In genomic region chr13:45301191-45301905, GRCm38 (mm10) we compare ENCODE assay signal across 17 mouse cellular contexts.
DNase-seq lines count a peak whose midpoint lies in the region; ATAC-seq and TF ChIP-seq lines count a peak whose summit lies in the region.
"Had no signal": no experiment of that assay in that cellular context is flagged by ENCODE, and none has a peak within 500 bp of the region (broad histone marks: within the 10 kb centered on the region; RNA-seq: fewer than 3 reads in every experiment).

No protein-coding gene starts in this region.

- H3K4me3 ChIP-seq in kidney, adult 2 months (ENCODE audit: insufficient read depth, low read depth, low read length): no peak overlapping the region
- no peak overlapping the region for H3K4me3 ChIP-seq in kidney, embryonic 15.5 days (replicated peaks)
- H3K4me3 ChIP-seq in midbrain, embryonic 16.5 days (ENCODE audit: low read depth, low read length): no peak overlapping the region
- H3K4me3 ChIP-seq: embryonic facial prominence, embryonic 12.5 days; forebrain, embryonic 15.5 days; heart, adult 2 months; heart, embryonic 12.5 days; hindbrain, embryonic 10.5 days had no signal

- no peak overlapping the region for H3K4me2 ChIP-seq in kidney, embryonic 15.5 days
- no peak overlapping the region for H3K4me2 ChIP-seq in midbrain, embryonic 16.5 days (ENCODE audit: low read length)
- H3K4me2 ChIP-seq: embryonic facial prominence, embryonic 12.5 days; forebrain, embryonic 15.5 days; heart, embryonic 12.5 days; hindbrain, embryonic 14.5 days had no signal

- H3K27me3 ChIP-seq in kidney, adult 2 months (replicated peaks; ENCODE audit: control insufficient read depth, insufficient read depth, low read length): no peaks in the 10 kb centered on the region
- no peaks in the 10 kb centered on the region for H3K27me3 ChIP-seq in kidney, embryonic 15.5 days
- no peaks in the 10 kb centered on the region for H3K27me3 ChIP-seq in midbrain, embryonic 16.5 days (ENCODE audit: control insufficient read depth, insufficient read depth, low read depth, low read length)
- H3K27me3 ChIP-seq: embryonic facial prominence, embryonic 12.5 days; forebrain, embryonic 15.5 days; heart, embryonic 12.5 days had no signal

- WGBS in kidney, adult 2 months: 39% methylated on average over 10 of the region's 10 CpGs
- WGBS in kidney, embryonic 15.5 days: 54% methylated on average over 10 of the region's 10 CpGs
- WGBS in midbrain, embryonic 16.5 days: 75% methylated on average over 10 of the region's 10 CpGs

- peak overlapping the region; percentile 95 for H3K27ac ChIP-seq in kidney, adult 2 months (ENCODE audit: insufficient read depth, low read depth, low read length)
- no peak overlapping the region for H3K27ac ChIP-seq in kidney, embryonic 15.5 days
- H3K27ac ChIP-seq in midbrain, embryonic 16.5 days (ENCODE audit: low read length): no peak overlapping the region
- H3K27ac ChIP-seq: embryonic facial prominence, embryonic 12.5 days; forebrain, embryonic 15.5 days; heart, adult 2 months; hindbrain, embryonic 10.5 days; hindbrain, embryonic 14.5 days had no signal

- H3K9me3 ChIP-seq in kidney, embryonic 15.5 days (replicated peaks): no peaks in the 10 kb centered on the region
- no peaks in the 10 kb centered on the region for H3K9me3 ChIP-seq in midbrain, embryonic 16.5 days (replicated peaks; ENCODE audit: control insufficient read depth, low read length, poor library complexity, severe bottlenecking)
- H3K9me3 ChIP-seq: embryonic facial prominence, embryonic 12.5 days; forebrain, embryonic 15.5 days; heart, embryonic 12.5 days; hindbrain, embryonic 10.5 days had no signal

- H3K4me1 ChIP-seq in kidney, adult 2 months (ENCODE audit: control insufficient read depth, insufficient read depth, low read length): peaks cover 7% of the 10 kb centered on the region; the same call in 1 of the 2 replicates
- H3K4me1 ChIP-seq in kidney, embryonic 15.5 days: peaks cover 7% of the 10 kb centered on the region; the same call in 1 of the 2 replicates
- H3K4me1 ChIP-seq in midbrain, embryonic 16.5 days (ENCODE audit: control insufficient read depth, insufficient read depth, low read length): no peaks in the 10 kb centered on the region
- H3K4me1 ChIP-seq: embryonic facial prominence, embryonic 12.5 days; forebrain, embryonic 15.5 days; heart, embryonic 12.5 days had no signal

- peak; percentile 68 for DNase-seq in kidney, adult 2 months
- DNase-seq in right cerebral cortex, adult 18-20 months: peak; percentile 5
- DNase-seq in right cerebral cortex, postnatal 10 days (ENCODE audit: low spot score in 2 of 2): no peak
- DNase-seq in kidney, postnatal 25 days: peak; percentile 30 to 64
- no peak for DNase-seq in adrenal gland, postnatal 36 days
- DNase-seq: cerebellum, adult 11-12 months; cerebellum, adult 9-10 months; cerebellum, postnatal 25 days; gastrocnemius, postnatal 10 days had no signal

- no peak for TF ChIP-seq POLR2A in kidney, adult 2 months (IDR thresholded peaks at IDR 0.05; ENCODE audit: low read depth, low read length)

- no peak; the same call in 1 of the 2 replicates for TF ChIP-seq CTCF in kidney, adult 2 months (conservative IDR thresholded peaks at IDR 0.05; ENCODE audit: insufficient read depth, insufficient read length, low read depth, low read length)

- no peaks in the 10 kb centered on the region for H3K36me3 ChIP-seq in kidney, adult 2 months (ENCODE audit: control insufficient read depth, insufficient read depth, low read length)
- no peaks in the 10 kb centered on the region for H3K36me3 ChIP-seq in kidney, embryonic 15.5 days
- no peaks in the 10 kb centered on the region for H3K36me3 ChIP-seq in midbrain, embryonic 16.5 days (ENCODE audit: control insufficient read depth, insufficient read depth, low read length)
- H3K36me3 ChIP-seq: embryonic facial prominence, embryonic 12.5 days; forebrain, embryonic 15.5 days; heart, embryonic 12.5 days; hindbrain, embryonic 10.5 days had no signal

- no peak for ATAC-seq in kidney, embryonic 15.5 days (replicated peaks; ENCODE audit: low FRiP score)
- no peak for ATAC-seq in midbrain, embryonic 16.5 days
- ATAC-seq: forebrain, embryonic 15.5 days had no signal

- no peak overlapping the region for H3K9ac ChIP-seq in kidney, embryonic 15.5 days
- H3K9ac ChIP-seq in midbrain, embryonic 16.5 days (ENCODE audit: low read depth, low read length): no peak overlapping the region
- H3K9ac ChIP-seq: embryonic facial prominence, embryonic 12.5 days; forebrain, embryonic 15.5 days; heart, embryonic 12.5 days; hindbrain, embryonic 14.5 days had no signal

Comparison
In these comparisons a context has a peak if more than half of its experiments do, and no peak if none do; other contexts are left out.
1. DNase-seq: peak in kidney, adult 2 months (single experiment), right cerebral cortex, adult 18-20 months (single experiment) and kidney, postnatal 25 days (2 of 2); none in right cerebral cortex, postnatal 10 days (0 of 2) and adrenal gland, postnatal 36 days (0 of 2).